Mouse (Mus musculus): ENCODE results near the gene Dph2.

Gene Dph2

DNA sequence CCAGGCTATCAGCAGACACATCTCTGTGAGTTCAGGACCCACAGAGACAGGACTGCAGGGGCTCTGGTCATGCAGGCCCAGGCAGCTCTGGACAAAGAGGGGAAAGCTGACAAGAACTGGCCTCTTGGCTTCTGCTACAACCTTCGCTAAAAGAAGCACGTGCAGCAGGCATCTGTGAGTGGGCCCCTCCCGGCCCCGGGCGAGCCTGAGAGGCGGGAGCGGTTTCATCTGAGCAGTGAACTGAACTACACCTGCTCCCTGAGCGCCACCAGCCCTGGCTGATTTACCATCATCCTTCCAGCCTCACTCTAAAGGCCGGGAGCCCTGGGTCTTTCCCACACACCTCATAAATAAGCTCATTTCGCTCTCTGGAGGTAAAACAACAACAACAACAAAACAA is 13.5 kb downstream of the Dph2 start:
- intact Hi-C loops (cut with DNase I): no loop called here

- intact Hi-C loops (cut with DNase I): no loop called here
These were observed 18.2 kb downstream of the Dph2 start for GRCm38 (mm10) chr4:117873615-117874014.

GRCm38 (mm10) chr4:117872471-117872886 is 19.4 kb downstream of the Dph2 start, which contains the start of gene Ccdc24:
Gene Ccdc24 (minus strand): TSS chr4:117872557.
- intact Hi-C loops (cut with DNase I): no loop called here

GRCm38 (mm10) chr4:117871787-117872186 is 20.0 kb downstream of the Dph2 start:
- intact Hi-C loops (cut with DNase I): no loop called here

- intact Hi-C loops (cut with DNase I): no loop called here
These were observed 21.4 kb downstream of the Dph2 start for GRCm38 (mm10) chr4:117870437-117870836.

DNA sequence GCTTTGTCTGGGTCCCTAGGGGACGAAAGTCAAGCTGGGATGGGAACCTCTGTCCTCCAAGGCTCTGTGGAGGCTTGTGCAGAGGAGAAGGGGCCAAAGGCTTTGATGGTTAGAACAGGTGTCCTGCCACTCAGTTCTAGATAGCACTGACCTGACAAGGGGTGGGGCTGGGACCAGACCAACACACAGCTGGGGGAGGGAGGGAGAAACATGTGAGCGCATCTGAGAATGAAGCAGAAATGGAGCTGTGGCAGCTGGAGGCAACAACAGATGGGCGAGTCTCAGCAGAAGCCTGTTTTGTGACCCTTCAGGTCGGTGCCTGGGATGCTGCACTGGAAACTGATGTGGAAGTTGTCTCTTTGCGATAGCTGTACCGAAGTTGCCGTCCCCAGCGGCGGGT is 22.5 kb downstream of the Dph2 start:
- intact Hi-C loops (cut with DNase I): no loop called here

DNA sequence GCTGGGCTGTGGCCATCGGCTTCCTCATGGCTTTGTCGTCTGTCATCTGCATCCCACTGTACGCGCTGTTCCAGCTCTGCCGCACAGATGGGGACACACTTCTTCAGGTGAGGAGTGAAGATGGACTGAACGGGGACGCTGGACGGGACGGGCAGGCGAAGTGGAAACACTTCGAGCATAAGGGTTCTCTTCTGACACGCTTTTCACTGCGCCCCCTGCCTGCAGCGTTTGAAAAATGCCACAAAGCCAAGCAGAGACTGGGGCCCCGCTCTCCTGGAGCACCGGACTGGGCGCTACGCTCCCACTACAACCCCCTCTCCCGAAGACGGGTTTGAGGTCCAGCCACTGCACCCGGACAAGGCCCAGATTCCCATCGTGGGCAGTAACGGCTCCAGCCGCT is 24.0 kb downstream of the Dph2 start:
- intact Hi-C loops (cut with DNase I): no loop called here

DNA sequence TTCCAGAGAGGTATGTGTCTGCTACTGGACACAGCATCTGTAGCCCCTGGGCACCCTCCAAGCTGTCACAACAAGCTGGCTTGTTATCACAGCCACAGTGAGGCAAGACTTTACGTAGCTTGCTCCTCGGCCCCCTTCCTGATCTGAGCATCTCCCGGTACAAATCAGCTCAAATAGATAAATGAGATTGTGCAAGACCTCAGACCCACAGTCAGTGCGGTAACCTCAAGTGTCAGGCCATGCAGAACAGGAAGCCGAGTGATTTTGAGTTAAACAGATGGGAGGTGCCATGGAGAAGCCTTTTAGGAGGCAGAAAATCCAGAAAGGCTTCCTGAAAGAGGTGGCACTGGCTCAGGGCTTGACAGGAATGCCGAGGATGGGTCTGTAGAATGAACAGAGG is 24.8 kb downstream of the Dph2 start:
- intact Hi-C loops (cut with DNase I): no loop called here

DNA sequence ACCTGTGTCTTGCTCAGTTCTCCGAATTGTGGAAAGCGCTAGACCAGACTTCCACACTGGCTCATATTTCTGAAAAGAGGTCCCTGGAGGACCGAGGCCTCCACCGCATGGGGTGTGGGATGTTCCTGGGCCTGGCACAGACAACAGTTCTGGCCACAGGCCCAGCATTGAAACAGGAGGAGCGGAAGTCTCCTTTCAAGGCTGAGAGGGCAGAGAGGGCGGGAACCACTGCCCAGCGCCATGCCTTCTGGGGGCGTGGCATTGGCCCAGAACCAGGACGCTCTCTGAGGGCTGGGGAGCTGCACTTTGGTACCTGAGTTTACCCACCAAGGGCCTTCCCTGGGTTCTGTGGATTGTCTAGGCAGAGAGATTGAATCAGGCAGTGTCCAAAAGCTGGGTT is 25.7 kb downstream of the Dph2 start:
- intact Hi-C loops (cut with DNase I): no loop called here

DNA sequence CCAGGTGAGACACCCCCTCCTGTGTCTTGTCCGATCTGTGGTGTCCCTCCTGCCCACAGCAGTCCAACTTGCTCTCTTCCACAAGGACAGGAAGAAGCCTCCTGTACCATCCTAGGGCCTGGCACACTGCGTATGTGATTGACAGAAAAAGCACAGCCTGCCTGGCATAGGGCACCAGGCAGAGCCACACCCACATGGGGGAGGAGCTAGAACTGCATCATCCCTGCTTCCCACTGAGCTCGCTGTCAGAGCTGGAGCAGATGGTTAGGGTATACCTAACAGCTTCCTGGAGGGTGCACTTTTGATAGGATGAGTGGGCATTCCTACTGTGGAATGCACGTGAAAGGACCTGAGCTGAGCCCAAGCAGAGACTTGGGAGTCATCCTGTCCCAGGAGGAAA is 29.0 kb downstream of the Dph2 start:
- intact Hi-C loops (cut with DNase I): no loop called here

GRCm38 (mm10) chr4:117860570-117860969 is 31.3 kb downstream of the Dph2 start:
- intact Hi-C loops (cut with DNase I): no loop called here

DNA sequence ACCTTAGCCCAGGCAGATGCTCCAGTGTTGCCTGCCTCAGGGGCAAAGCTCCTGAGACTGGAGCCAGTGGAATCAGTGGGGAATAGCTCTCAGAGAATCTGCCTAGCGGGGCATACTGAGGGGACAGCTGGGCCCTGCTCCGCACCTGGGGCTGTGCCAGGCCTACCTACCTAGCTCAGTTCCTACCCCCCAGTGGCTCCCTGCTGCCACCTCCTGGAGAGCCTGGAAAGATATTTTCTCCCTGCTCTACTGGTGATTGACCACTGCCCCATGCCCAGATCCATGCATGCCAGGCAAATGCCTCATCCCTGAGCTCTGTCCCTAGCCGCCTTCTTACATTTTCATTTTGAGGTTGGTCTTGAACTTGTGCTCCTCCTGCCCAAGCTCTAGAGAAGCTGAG is 33.0 kb downstream of the Dph2 start:
- intact Hi-C loops (cut with DNase I): loop anchor here (1.0 kb wide), 1 partner anchor 29 kb away; no protein-coding TSS in a partner anchor

DNA sequence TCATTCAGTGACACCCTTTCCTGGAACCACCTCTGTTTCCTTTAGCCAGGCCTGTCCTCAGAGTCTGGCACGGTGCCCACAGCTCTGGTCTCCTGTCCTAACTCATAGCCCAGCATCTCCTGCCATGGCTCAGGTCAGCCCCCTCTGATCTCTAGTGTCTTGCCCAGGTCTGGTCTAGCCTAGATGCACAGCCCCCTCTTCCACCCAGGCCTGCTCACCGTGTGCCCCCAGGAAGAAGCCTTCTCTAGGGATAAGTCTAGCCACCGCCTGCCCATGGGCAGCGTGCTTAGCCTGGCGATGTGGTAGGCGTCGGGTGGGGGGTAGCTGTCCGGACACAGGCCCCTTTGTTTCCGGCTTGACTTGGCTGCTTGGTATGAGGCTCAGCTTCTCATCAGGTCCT is 36.7 kb downstream of the Dph2 start:
- intact Hi-C loops (cut with DNase I): no loop called here

- intact Hi-C loops (cut with DNase I): no loop called here
These were observed 39.5 kb downstream of the Dph2 start for GRCm38 (mm10) chr4:117852152-117852868.

DNA sequence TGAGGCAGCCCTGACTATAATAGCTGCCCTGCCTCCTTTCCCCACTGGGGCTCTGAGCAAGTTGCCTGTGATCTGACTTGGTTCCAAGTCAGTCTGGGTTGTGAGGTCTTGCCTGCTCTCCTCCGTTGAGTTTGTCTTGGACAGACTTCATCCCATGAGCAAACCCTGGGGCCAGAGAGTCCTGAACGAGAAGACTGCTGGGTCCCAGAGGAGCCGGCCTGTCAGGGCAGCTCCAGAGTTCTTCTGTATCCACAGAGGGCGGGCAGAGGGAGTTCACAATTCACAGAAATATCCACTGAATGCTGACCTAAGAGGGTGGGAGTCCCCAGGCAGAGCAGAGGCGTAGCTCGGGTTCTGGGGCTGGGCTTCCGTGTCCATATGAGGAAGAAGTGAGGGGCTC is 41.0 kb downstream of the Dph2 start:
- intact Hi-C loops (cut with DNase I): no loop called here

DNA sequence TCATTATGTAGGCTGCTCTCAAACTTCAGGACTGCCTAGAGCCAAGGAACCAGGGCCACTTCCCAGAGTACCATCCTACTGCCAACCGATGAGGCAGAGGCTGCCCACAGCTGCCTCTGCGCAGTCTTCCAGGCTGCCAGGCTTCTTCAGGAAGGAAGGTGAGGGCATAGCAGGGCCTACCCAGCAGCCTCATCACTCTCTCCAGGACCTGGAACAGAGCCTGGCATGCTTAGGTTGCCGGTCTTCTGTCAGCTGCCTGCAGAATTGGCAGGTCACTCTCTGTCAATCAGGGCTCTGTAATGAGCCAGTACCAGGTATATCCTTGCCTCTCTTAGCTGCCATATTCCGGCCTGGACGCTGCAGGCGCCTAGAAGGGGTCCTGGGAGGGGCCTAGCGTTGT is 41.7 kb downstream of the Dph2 start:
- intact Hi-C loops (cut with DNase I): no loop called here

GRCm38 (mm10) chr4:117849506-117849905 is 42.3 kb downstream of the Dph2 start:
- intact Hi-C loops (cut with DNase I): no loop called here

- intact Hi-C loops (cut with DNase I): no loop called here
These were observed 42.8 kb downstream of the Dph2 start for GRCm38 (mm10) chr4:117849063-117849462.

DNA sequence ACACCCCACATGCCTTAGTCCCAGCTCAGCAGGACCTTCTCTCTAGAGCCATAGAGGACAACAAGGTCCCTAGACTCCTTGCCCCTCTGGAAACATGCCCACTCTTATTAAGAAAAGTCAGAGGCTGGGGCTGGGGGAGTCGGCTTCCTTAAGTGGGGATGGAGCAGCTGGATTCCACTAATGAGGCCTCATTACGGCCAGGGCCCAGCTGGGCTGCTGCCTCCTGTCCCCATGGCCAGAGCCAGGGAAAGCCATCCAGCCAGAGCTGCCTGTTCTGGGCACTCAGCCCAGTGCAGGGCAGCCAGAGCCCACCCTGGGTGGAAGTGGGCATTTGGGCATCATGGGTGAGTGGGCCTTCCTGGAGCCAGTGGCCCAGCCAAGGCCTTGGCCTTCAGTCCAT is 44.8 kb downstream of the Dph2 start:
- intact Hi-C loops (cut with DNase I): no loop called here

GRCm38 (mm10) chr4:117846261-117846660 is 45.6 kb downstream of the Dph2 start:
- intact Hi-C loops (cut with DNase I): no loop called here

GRCm38 (mm10) chr4:117845316-117845715 is 46.5 kb downstream of the Dph2 start:
- intact Hi-C loops (cut with DNase I): no loop called here

GRCm38 (mm10) chr4:117844467-117844866 is 47.4 kb downstream of the Dph2 start:
- intact Hi-C loops (cut with DNase I): no loop called here

DNA sequence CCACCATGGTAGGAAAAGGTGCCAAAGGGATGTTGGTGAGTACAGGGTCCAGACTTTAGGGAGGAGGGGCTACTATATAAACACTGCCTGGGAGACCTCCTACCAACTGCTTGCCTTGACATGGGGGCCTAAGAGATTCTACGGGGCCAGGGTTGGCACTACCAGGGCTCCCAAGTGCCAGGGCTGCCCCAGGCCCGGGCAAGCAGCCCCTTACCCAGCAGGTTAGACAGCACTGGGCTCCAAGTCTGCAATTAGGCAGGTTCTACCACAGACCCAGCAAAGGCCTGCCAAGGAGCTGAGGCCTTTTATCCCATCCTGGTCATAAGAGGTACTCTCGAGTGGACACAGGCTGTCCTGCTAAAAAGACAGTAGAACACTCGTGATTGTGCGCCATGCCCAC is 48.7 kb downstream of the Dph2 start:
- intact Hi-C loops (cut with DNase I): no loop called here

DNA sequence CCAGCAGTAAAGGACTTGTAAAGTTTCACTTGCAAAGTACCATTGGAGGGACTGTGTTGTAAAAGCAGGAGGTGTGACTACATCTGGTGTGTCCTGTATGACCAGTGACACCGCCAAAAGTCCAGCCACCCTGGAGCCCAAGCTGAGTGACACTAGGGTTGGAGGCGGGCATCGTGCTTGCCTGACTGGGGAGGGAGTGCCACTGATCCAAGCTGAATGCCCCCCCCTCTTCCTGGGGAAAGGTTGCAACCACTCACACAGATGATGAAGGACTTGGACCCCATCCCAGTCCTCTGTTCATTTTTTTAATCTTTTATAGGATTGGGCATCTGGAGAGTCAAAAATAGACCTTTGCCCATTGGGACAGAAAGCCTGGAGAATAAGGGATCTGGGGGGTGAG is 50.3 kb downstream of the Dph2 start:
- intact Hi-C loops (cut with DNase I): no loop called here

Data from adrenal gland (tissue).